Mouse (Mus musculus): ENCODE results near the gene Gm45062.
"Not testable (repeated sequence)": the region's sequence is repeated elsewhere in the genome, so short reads cannot be mapped to it uniquely, and the experiment has no call there.

DNA sequence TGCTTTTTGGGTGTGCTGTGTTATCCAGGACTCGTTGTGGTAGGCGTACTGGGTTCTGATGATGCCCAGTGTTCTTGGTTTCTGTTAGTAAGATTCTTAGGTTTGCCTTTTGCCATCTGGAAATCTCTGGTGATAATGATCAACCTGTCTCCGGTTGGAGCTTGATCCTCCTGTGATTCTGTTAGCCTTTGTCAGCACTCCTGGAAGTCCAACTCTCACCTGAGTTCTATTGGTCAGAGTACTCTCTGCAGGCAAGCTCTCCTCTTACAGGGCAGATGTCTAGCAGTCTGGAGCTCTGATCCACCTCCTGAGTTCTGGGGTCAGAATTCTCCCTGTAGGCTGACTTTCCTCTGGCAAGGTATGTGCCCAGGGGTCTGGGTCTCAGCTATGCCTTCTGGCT lies 72.2 kb downstream of the Gm45062 start:
- TF ChIP-seq CTCF (IDR thresholded peaks at IDR 0.05; ENCODE audit: borderline replicate concordance, extremely low read depth, insufficient read depth, insufficient read length); POLR2A (IDR thresholded peaks at IDR 0.05; ENCODE audit: borderline replicate concordance, extremely low read depth, insufficient read depth, insufficient read length, poor library complexity, severe bottlenecking): not testable (repeated sequence)

Measured in brain, embryonic 14.5 days (tissue).